Mouse (Mus musculus) hindbrain, postnatal 0 days (tissue): ENCODE data around the gene Gm3095. TPM values are rescaled to one million over a fixed set of nuclear protein-coding genes. Genes with fewer than 3 reads are reported as not detected.
"Not testable (repeated sequence)": the region's sequence is repeated elsewhere in the genome, so short reads cannot be mapped to it uniquely, and the experiment has no call there.

Experiments
- ATAC-seq: fragments of 200-750 bp; cut with Nextera tagmentation; 2 replicates; pipeline ENCODE4 v1.8.0; 2017; ENCODE audit warnings: mild to moderate bottlenecking, moderate TSS enrichment, moderate library complexity
- DNase-seq: peaks from one replicate; pipeline ENCODE4 v3.0.0-alpha.2; 2015; ENCODE audit warnings: low spot score
- H3K27ac ChIP-seq: fragments of 300-500 bp; sonication (generic); 2 replicates; pipeline ENCODE4 v1.5.1; 2014; ENCODE audit warnings: mild to moderate bottlenecking
- H3K27me3 ChIP-seq: fragments of 300-500 bp; sonication (generic); 2 replicates; pipeline ENCODE4 v1.6.1; 2014; ENCODE audit warnings: low read length, mixed read lengths; ENCODE audit not compliant: insufficient read depth
- H3K36me3 ChIP-seq: fragments of 300-500 bp; sonication (generic); 2 replicates; pipeline ENCODE4 v1.6.1; 2014; ENCODE audit warnings: low read length, mixed read lengths; ENCODE audit not compliant: insufficient read depth
- H3K4me1 ChIP-seq: fragments of 300-500 bp; sonication (generic); 2 replicates; pipeline ENCODE4 v1.6.1; 2014; ENCODE audit warnings: antibody characterized with exemption, low read length, mixed read lengths; ENCODE audit not compliant: insufficient read depth
- H3K4me2 ChIP-seq: fragments of 300-500 bp; sonication (generic); 2 replicates; pipeline ENCODE4 v1.6.1; 2014; ENCODE audit warnings: low read depth, mild to moderate bottlenecking, low read length, moderate library complexity, mixed read lengths
- H3K4me3 ChIP-seq: fragments of 300-500 bp; sonication (generic); 2 replicates; pipeline ENCODE4 v1.5.1; 2014; ENCODE audit warnings: low read length
- H3K9ac ChIP-seq: fragments of 300-500 bp; sonication (generic); replicated peaks from 2 replicates; pipeline ENCODE4 v1.6.1; 2014; ENCODE audit warnings: mild to moderate bottlenecking, low read length, moderate library complexity, mixed read lengths
- H3K9me3 ChIP-seq: fragments of 300-500 bp; sonication (generic); 2 replicates; pipeline ENCODE4 v1.6.1; 2016; ENCODE audit warnings: low read length, mixed read lengths
- WGBS: fragments of 180-500 bp; shearing (Covaris S2); extraction: QIAGEN DNeasy Blood & Tissue Kit; methylation state at CpG from one replicate; pipeline ENCODE4 v1.1.7; 2014; 5-methylcytosine and 5-hydroxymethylcytosine counted together
- polyA plus RNA-seq: library from polyadenylated mRNA; unstranded; fragments of >200 nt; fragmentation: Nextera tagmentation; extraction: Ambion mirVana; gene quantifications from 2 replicates; pipeline ENCODE4 v1.2.1, GENCODE M21; 2015
- total RNA-seq: library from RNA; depleted of rRNA; stranded (reverse); fragments of >200 nt; gene quantifications from 2 replicates; pipeline ENCODE4 v1.2.3, GENCODE M21; 2014; rRNA removed

The Gm3095 gene
- total RNA-seq, result 1.0 and 1.2 TPM in 2 replicates
- 0.90 and 1.6 TPM in 2 replicates for polyA plus RNA-seq

- not testable (repeated sequence) for H3K9ac ChIP-seq, H3K4me2 ChIP-seq, H3K4me3 ChIP-seq, H3K27me3 ChIP-seq, H3K9me3 ChIP-seq, H3K27ac ChIP-seq, DNase-seq, H3K36me3 ChIP-seq, ATAC-seq, H3K4me1 ChIP-seq
- WGBS, result no CpG with 5 or more reads among the region's 2 CpGs
Observed at GRCm38 (mm10) chr14:3963247-3963646, at the start of gene Gm3095. Gm3095 (plus strand) TSS chr14:3963547.

DNA sequence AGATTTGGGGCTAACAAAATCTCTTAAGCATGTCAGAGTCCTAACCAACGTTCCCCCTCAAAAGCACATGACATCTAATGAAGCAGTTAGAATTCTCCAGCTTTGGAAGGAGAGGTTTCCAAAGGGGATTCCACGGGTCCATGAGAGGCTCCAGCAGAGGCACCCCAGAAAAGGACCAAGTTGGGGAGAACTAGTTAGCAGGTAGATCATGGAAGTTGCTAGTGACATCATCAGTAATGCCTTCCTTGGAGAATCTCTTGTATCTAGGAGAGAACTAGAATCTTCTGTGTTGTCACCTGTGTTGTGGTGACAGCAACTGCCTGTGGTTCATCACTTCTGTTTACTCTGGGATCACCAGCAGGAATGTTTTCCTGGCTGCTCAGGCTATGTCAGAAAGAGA, 31.9 kb upstream of the Gm3095 start, which contains the start of gene Gm3029:
Gene Gm3029, plus strand, starts transcription at position 301 of the 400 bp plus-strand sequence.
- H3K27me3 ChIP-seq, H3K27ac ChIP-seq, H3K4me3 ChIP-seq, DNase-seq, H3K9me3 ChIP-seq, H3K4me2 ChIP-seq, H3K9ac ChIP-seq, H3K4me1 ChIP-seq, ATAC-seq, H3K36me3 ChIP-seq: not testable (repeated sequence)
- WGBS, result no CpG with 5 or more reads among the region's 2 CpGs

GRCm38 (mm10) chr14:3998094-3998493, 34.7 kb downstream of the Gm3095 start, which contains the start of gene Gm3099:
Gm3099 (plus strand) TSS chr14:3998394.
- H3K9me3 ChIP-seq, ATAC-seq, DNase-seq, H3K4me2 ChIP-seq, H3K9ac ChIP-seq, H3K27ac ChIP-seq, H3K36me3 ChIP-seq, H3K27me3 ChIP-seq, H3K4me3 ChIP-seq, H3K4me1 ChIP-seq: not testable (repeated sequence)
- WGBS, result 67% methylated on average over 1 of the region's 3 CpGs

Other genes with a start within 250 kb of the Gm3095 start
- gene Gm3002, start 153.5 kb upstream of the Gm3095 start, total RNA-seq, result 1.8 and 2.6 TPM in 2 replicates
- gene Gm3002, start 153.5 kb upstream of the Gm3095 start, polyA plus RNA-seq, result 2.5 and 4.6 TPM in 2 replicates
- 0.37 and 0.47 TPM in 2 replicates for gene Gm3033, start 117.3 kb upstream of the Gm3095 start, total RNA-seq
- gene Gm3033, start 117.3 kb upstream of the Gm3095 start, polyA plus RNA-seq, result not detected in 2 replicates
- not detected in 2 replicates for gene Gm2916, start 79.4 kb upstream of the Gm3095 start, total RNA-seq
- gene Gm2916, start 79.4 kb upstream of the Gm3095 start, polyA plus RNA-seq, result not detected in 2 replicates
- not detected in 2 replicates for gene Gm3029, start 31.8 kb upstream of the Gm3095 start, total RNA-seq
- gene Gm3029, start 31.8 kb upstream of the Gm3095 start, polyA plus RNA-seq, result 0.19 TPM in 1 of 2 replicates, not detected in the other
- not detected in 2 replicates for gene Gm3099, start 34.8 kb downstream of the Gm3095 start, total RNA-seq
- not detected in 2 replicates for gene Gm3099, start 34.8 kb downstream of the Gm3095 start, polyA plus RNA-seq
- gene Gm5796, start 60.4 kb downstream of the Gm3095 start, total RNA-seq, result 1.7 and 1.9 TPM in 2 replicates
- 2.2 and 4.7 TPM in 2 replicates for gene Gm5796, start 60.4 kb downstream of the Gm3095 start, polyA plus RNA-seq
- not detected in 2 replicates for gene Gm3115, start 120.6 kb downstream of the Gm3095 start, total RNA-seq
- gene Gm3115, start 120.6 kb downstream of the Gm3095 start, polyA plus RNA-seq, result not detected in 2 replicates
- gene Gm8108, start 147.0 kb downstream of the Gm3095 start, total RNA-seq, result 0.54 and 0.89 TPM in 2 replicates
- 3.5 and 6.1 TPM in 2 replicates for gene Gm8108, start 147.0 kb downstream of the Gm3095 start, polyA plus RNA-seq
- not detected in 2 replicates for gene Gm3127, start 201.5 kb downstream of the Gm3095 start, total RNA-seq
- gene Gm3127, start 201.5 kb downstream of the Gm3095 start, polyA plus RNA-seq, result not detected in 2 replicates
- gene Gm2974, start 219.0 kb downstream of the Gm3095 start, total RNA-seq, result 3.9 and 5.5 TPM in 2 replicates
- gene Gm2974, start 219.0 kb downstream of the Gm3095 start, polyA plus RNA-seq, result 5.3 and 8.9 TPM in 2 replicates